Mouse (Mus musculus) liver, embryonic 12.5 days (tissue): ENCODE measurements around the gene Fastk. TPM values are rescaled to one million over a fixed set of nuclear protein-coding genes. Genes with fewer than 3 reads are reported as not detected.
A peak's percentile ranks its signal among the peaks of the same experiment; 100 is the strongest.

Source experiments
- ATAC-seq: fragments of 200-750 bp; cut with Nextera tagmentation; 2 replicates; pipeline ENCODE4 v1.8.0; 2017; ENCODE audit warnings: moderate number of reproducible peaks, mild to moderate bottlenecking, moderate library complexity
- H3K27ac ChIP-seq: fragments of 300-500 bp; sonication (generic); 2 replicates; pipeline ENCODE4 v1.5.1; 2016; ENCODE audit warnings: mild to moderate bottlenecking
- H3K27me3 ChIP-seq: fragments of 300-500 bp; sonication (generic); replicated peaks from 2 replicates; pipeline ENCODE4 v1.6.1; 2016; ENCODE audit warnings: mild to moderate bottlenecking, moderate library complexity
- H3K36me3 ChIP-seq: fragments of 300-500 bp; sonication (generic); 2 replicates; pipeline ENCODE4 v1.6.1; 2016; ENCODE audit warnings: mild to moderate bottlenecking, moderate library complexity
- H3K4me1 ChIP-seq: fragments of 300-500 bp; sonication (generic); 2 replicates; pipeline ENCODE4 v1.6.1; 2016
- H3K4me2 ChIP-seq: fragments of 300-500 bp; sonication (generic); 2 replicates; pipeline ENCODE4 v1.6.1; 2016; ENCODE audit warnings: mild to moderate bottlenecking, moderate library complexity
- H3K4me3 ChIP-seq: fragments of 300-500 bp; sonication (generic); 2 replicates; pipeline ENCODE4 v1.5.1; 2016; ENCODE audit warnings: mild to moderate bottlenecking, moderate library complexity
- H3K9ac ChIP-seq: fragments of 300-500 bp; sonication (generic); 2 replicates; pipeline ENCODE4 v1.6.1; 2016; ENCODE audit warnings: mild to moderate bottlenecking, moderate library complexity
- H3K9me3 ChIP-seq: fragments of 300-500 bp; sonication (generic); replicated peaks from 2 replicates; pipeline ENCODE4 v1.6.1; 2016; ENCODE audit warnings: mild to moderate bottlenecking, moderate library complexity
- WGBS: fragments of 180-500 bp; shearing (Covaris S2); methylation state at CpG from one replicate; pipeline ENCODE4 v1.1.7; 2016; ENCODE audit not compliant: insufficient replicate concordance; 5-methylcytosine and 5-hydroxymethylcytosine counted together
- polyA plus RNA-seq: library from polyadenylated mRNA; unstranded; fragments of >200 nt; fragmentation: Nextera tagmentation; extraction: Ambion mirVana; gene quantifications from 2 replicates; pipeline ENCODE4 v1.2.1, GENCODE M21; 2016

The Fastk gene
- polyA plus RNA-seq, 1 experiment from 2014 or later = 78.0 TPM

DNA sequence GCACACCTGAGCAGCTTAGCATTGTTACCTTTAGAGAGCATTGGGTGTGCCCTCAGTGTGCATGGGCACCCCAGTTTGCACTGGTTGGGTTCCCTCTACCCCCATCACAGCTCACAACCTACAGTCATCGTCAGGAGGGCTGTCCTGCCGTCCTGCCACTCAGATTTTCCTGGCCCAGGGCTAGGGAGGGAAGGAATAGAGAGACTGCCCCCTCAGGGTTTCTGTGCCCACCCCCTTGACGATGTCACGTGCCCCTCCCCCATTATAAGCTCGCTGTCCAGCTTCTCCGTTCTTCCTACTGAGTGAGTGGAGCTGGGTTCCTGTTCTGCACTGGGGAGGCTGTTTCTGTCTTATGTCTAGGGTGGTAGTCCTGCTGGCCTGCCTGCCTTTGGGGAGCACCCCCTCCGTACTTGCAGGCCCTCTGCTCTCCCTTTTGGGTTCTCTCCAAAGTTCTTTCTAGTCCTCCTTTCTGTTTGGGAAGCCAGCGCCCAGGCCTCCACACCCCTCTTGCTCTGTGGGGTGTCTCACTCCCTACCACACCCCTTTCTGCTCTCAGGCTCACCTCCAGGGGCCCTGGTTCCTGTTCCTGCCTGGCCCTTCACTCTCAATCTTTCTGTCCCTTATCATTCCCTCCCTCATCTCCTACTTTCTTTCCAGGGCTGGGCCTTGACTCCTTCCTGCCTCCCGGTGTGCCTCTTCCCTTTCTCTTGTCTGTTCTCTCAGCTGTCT lies 18.4 kb downstream of the Fastk start:
- Histone ChIP-seq H3K27ac (no peak overlapping the region), H3K4me2 (peak overlapping the region; percentile 95), H3K4me3 (peak overlapping the region; percentile 74), H3K9me3 (no peaks in the 10 kb centered on the region), H3K27me3 (no peaks in the 10 kb centered on the region; the same call in 1 of the 2 replicates), H3K36me3 (peaks cover 25% of the 10 kb centered on the region), H3K4me1 (peaks cover 60% of the 10 kb centered on the region), H3K9ac (peak overlapping the region; percentile 89; the same call in 1 of the 2 replicates)
- 8% methylated on average over 9 of the region's 9 CpGs for WGBS
- ATAC-seq = no peak

DNA sequence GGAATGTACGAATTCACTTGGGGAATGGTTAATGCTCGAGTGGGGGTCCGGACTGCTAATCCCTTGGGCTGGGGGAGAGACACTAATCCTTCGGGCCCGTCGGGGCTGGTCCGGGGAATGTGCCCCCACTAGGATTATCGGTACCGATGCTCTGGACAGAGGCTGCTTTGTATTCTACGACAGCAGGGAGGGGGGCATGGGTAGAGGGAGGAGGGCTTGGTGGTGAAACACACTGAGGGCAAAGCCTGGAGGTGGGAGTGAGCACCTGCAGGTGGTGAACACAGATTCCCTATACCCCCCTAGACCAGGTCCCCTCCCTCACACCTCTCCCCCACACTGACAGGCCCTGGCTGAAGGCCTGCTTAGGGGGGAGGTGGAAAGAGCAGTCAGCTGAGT lies 19.1 kb downstream of the Fastk start:
- no peak for ATAC-seq
- Histone ChIP-seq H3K4me3 (peak overlapping the region; percentile 74), H3K9me3 (no peaks in the 10 kb centered on the region), H3K4me2 (peak overlapping the region; percentile 95), H3K27me3 (no peaks in the 10 kb centered on the region; the same call in 1 of the 2 replicates), H3K9ac (peak overlapping the region; percentile 89), H3K36me3 (peaks cover 18% of the 10 kb centered on the region), H3K4me1 (peaks cover 60% of the 10 kb centered on the region), H3K27ac (no peak overlapping the region)
- 10% methylated on average over 10 of the region's 10 CpGs for WGBS

DNA sequence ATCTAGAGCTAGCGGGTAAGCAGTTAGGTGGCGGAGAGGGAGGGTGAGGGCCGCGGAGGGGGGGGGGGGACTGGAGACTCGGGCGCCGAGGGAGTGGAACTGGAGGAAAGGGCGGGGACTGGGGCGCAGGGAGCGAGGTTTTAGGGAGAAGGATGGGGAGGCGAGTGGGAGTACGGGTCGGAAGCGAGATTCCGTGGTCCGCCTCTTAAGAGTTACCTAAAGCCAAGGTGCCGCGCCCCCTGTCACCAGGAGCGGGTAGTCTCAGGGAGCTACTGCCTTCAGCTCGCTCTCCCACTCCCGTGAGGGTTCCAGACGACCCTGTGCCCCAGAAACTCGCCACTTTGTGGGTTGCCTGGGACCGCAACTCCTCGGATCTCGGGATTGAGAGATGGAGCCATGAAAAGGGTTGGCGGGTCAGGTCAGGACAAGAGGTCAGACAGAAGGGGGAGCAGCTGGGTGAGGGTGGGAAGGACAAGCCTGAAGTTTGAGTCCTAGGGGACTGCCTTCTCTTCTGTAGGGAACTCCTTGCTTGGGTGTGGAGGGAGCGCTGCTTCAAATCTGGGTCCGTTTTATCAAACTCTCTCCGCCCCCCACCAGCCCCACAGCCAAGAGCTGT lies 19.6 kb downstream of the Fastk start:
- Histone ChIP-seq H3K4me2 (peak overlapping the region; percentile 95), H3K4me3 (peak overlapping the region; percentile 74), H3K27ac (peak overlapping the region; percentile 95), H3K27me3 (no peaks in the 10 kb centered on the region; the same call in 1 of the 2 replicates), H3K36me3 (peaks cover 13% of the 10 kb centered on the region), H3K4me1 (peaks cover 60% of the 10 kb centered on the region), H3K9me3 (no peaks in the 10 kb centered on the region), H3K9ac (peak overlapping the region; percentile 89)
- WGBS = under 1% methylated on average over 25 of the region's 30 CpGs
- no peak for ATAC-seq

GRCm38 (mm10) chr5:24424861-24425411 lies 20.2 kb downstream of the Fastk start:
- peak; percentile 48 for ATAC-seq
- Histone ChIP-seq H3K4me1 (peaks cover 60% of the 10 kb centered on the region), H3K9me3 (no peaks in the 10 kb centered on the region), H3K4me3 (peak overlapping the region; percentile 74), H3K4me2 (peak overlapping the region; percentile 95), H3K36me3 (peaks cover 8% of the 10 kb centered on the region), H3K9ac (peak overlapping the region; percentile 89), H3K27me3 (no peaks in the 10 kb centered on the region; the same call in 1 of the 2 replicates), H3K27ac (peak overlapping the region; percentile 95)
- WGBS = under 1% methylated on average over 50 of the region's 60 CpGs

GRCm38 (mm10) chr5:24424004-24424781 lies 20.9 kb downstream of the Fastk start:
- Histone ChIP-seq H3K36me3 (peaks cover 9% of the 10 kb centered on the region), H3K4me2 (peak overlapping the region; percentile 95), H3K4me1 (peaks cover 60% of the 10 kb centered on the region), H3K9me3 (no peaks in the 10 kb centered on the region), H3K27ac (peak overlapping the region; percentile 95), H3K27me3 (no peaks in the 10 kb centered on the region; the same call in 1 of the 2 replicates), H3K4me3 (peak overlapping the region; percentile 74), H3K9ac (peak overlapping the region; percentile 89)
- no peak for ATAC-seq
- WGBS = 14% methylated on average over 21 of the region's 21 CpGs

GRCm38 (mm10) chr5:24423129-24424003 lies 21.7 kb downstream of the Fastk start, which contains the start of the genes Cdk5 and Slc4a2:
Gene Cdk5 (minus strand): TSS chr5:24423530.
Gene Slc4a2 (plus strand): TSS chr5:24423837.
- peak within 1 kb of the TSS; percentile 74 for H3K4me3 ChIP-seq
- no peaks in the 10 kb centered on the region; the same call in 1 of the 2 replicates for H3K27me3 ChIP-seq
- H3K9ac ChIP-seq = peak within 1 kb of the TSS; percentile 89
- ATAC-seq = peak; percentile 93
- H3K27ac ChIP-seq = peak within 1 kb of the TSS; percentile 95
- H3K9me3 ChIP-seq = no peaks in the 10 kb centered on the region
- peaks cover 13% of the 10 kb centered on the region for H3K36me3 ChIP-seq
- peak within 1 kb of the TSS; percentile 95 for H3K4me2 ChIP-seq
- peaks cover 55% of the 10 kb centered on the region for H3K4me1 ChIP-seq
- under 1% methylated on average over 46 of the region's 46 CpGs for WGBS

- peaks cover 13% of the 10 kb centered on the region for H3K36me3 ChIP-seq
- no peak overlapping the region for H3K4me3 ChIP-seq
- peaks cover 36% of the 10 kb centered on the region for H3K4me1 ChIP-seq
- peaks cover 13% of the 10 kb centered on the region for H3K27me3 ChIP-seq
- no peak overlapping the region for H3K9ac ChIP-seq
- WGBS = 90% methylated on average over 9 of the region's 9 CpGs
- no peak overlapping the region for H3K27ac ChIP-seq
- no peak overlapping the region for H3K4me2 ChIP-seq
- H3K9me3 ChIP-seq = no peaks in the 10 kb centered on the region
- ATAC-seq = no peak
Observed at GRCm38 (mm10) chr5:24420381-24420780, 24.7 kb downstream of the Fastk start.

GRCm38 (mm10) chr5:24417587-24417986 lies 27.5 kb downstream of the Fastk start:
- Histone ChIP-seq H3K4me1 (peaks cover 14% of the 10 kb centered on the region), H3K9ac (no peak overlapping the region), H3K27ac (no peak overlapping the region), H3K36me3 (peaks cover 13% of the 10 kb centered on the region), H3K27me3 (peaks cover 41% of the 10 kb centered on the region), H3K4me3 (no peak overlapping the region), H3K4me2 (no peak overlapping the region), H3K9me3 (no peaks in the 10 kb centered on the region)
- ATAC-seq = no peak
- WGBS = 79% methylated on average over 10 of the region's 10 CpGs

DNA sequence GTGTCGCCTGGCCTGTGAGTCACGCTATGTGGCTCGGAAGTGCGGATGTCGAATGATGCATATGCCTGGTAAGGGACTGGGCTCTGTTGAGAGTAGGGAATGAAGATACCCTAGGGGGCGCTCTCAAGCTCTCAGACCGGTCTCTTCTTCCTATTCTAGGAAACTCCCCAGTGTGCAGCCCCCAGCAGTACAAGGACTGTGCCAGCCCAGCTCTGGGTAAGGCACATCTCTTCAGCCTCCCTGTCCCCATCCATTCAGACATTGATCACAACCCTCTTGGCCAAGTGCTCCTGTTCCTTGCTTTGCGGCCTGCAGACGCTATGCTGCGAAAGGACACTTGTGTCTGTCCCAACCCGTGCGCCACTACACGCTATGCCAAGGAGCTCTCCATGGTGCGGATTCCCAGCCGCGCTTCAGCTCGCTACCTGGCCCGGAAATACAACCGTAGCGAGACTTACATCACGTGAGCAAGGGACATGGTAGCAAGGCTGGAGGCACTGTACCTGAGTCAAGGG lies 28.8 kb downstream of the Fastk start:
- H3K27ac ChIP-seq = no peak overlapping the region
- H3K27me3 ChIP-seq = peaks cover 42% of the 10 kb centered on the region
- H3K4me2 ChIP-seq = peak overlapping the region; percentile 31; the same call in 1 of the 2 replicates
- peaks cover 10% of the 10 kb centered on the region; the same call in 1 of the 2 replicates for H3K4me1 ChIP-seq
- no peak overlapping the region for H3K9ac ChIP-seq
- ATAC-seq = peak; percentile 63
- peaks cover 13% of the 10 kb centered on the region for H3K36me3 ChIP-seq
- WGBS = 7% methylated on average over 21 of the region's 21 CpGs
- no peak overlapping the region for H3K4me3 ChIP-seq
- H3K9me3 ChIP-seq = no peaks in the 10 kb centered on the region

- H3K27me3 ChIP-seq = peaks cover 42% of the 10 kb centered on the region
- no peak overlapping the region for H3K4me3 ChIP-seq
- no peak for ATAC-seq
- H3K36me3 ChIP-seq = peaks cover 5% of the 10 kb centered on the region; the same call in 1 of the 2 replicates
- no peak overlapping the region for H3K4me2 ChIP-seq
- H3K9me3 ChIP-seq = no peaks in the 10 kb centered on the region
- H3K4me1 ChIP-seq = peaks cover 10% of the 10 kb centered on the region; the same call in 1 of the 2 replicates
- H3K27ac ChIP-seq = no peak overlapping the region
- 73% methylated on average over 13 of the region's 13 CpGs for WGBS
- no peak overlapping the region for H3K9ac ChIP-seq
Observed at GRCm38 (mm10) chr5:24413938-24414337, 31.1 kb downstream of the Fastk start.
